Mouse (Mus musculus) Muller cell, postnatal 12 days (primary cell): ENCODE results near the gene BC024978.
"Not testable (repeated sequence)": the region's sequence is repeated elsewhere in the genome, so short reads cannot be mapped to it uniquely, and the experiment has no call there.

Experiments
- DNase-seq: peaks from one replicate; pipeline ENCODE4 v3.0.0-alpha.2; 2015; ENCODE audit errors: inconsistent ontology term

BC024978 gene

DNA sequence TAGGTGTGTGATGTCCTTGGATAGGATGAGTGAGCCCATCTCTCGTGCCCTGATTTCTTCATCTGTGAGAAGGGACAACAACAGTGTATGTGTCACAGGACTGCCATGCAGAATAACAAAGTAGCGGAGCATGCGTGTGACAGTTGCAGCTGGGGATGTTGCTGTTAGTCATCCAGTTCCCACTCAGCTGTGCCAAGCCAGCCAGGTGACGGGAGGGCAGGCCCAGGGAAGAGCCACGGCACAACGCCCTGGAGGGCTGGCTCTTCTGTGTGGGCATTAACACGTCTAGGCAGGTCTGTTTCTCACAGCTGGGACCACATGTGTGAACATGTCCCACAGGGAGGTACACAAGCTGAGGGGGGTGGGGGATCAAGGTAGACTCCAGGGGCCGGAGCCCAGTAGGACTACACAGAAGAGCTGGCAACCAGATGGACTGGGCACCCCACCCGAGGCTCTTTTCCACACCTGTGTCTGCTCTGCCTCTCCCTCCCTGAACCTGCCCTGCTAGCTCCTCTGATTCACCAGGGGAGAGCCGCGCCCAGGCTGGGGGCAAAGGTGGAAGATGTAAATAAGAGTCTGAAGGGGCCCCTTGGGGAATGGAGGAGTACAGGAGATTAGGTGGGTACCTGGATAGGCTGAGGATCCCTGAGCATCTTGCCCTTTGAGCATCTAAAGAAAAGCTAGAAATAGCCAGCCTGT lies 29.4 kb downstream of the BC024978 start:
- DNase-seq = peak; percentile 54

GRCm38 (mm10) chr7:27227276-27227675 lies 31.7 kb downstream of the BC024978 start:
- DNase-seq = no peak

DNA sequence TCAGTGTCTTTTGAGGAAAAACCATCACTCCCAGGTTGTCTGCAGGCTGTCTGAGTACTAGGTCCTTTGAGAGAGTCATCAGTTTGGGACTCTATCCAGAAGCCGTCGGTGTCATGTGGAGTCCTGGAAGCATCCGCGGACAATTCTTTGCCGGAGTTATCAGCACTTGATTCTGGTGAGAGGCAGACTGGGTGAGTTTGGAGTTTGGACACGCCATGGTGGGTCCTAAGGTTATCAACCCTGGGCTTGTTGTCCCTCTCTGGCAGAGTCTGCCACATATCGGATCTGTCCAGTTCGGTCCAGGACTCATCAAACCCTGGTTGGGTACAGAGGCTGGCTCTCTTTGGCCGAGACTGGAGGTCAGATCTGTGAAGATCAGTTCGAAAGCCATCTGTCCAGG lies 32.1 kb downstream of the BC024978 start:
- DNase-seq = no peak

GRCm38 (mm10) chr7:27228281-27228821 lies 32.8 kb downstream of the BC024978 start, which contains the start of gene Itpkc:
Itpkc (minus strand) TSS chr7:27228661.
- DNase-seq = peak; percentile 97

DNA sequence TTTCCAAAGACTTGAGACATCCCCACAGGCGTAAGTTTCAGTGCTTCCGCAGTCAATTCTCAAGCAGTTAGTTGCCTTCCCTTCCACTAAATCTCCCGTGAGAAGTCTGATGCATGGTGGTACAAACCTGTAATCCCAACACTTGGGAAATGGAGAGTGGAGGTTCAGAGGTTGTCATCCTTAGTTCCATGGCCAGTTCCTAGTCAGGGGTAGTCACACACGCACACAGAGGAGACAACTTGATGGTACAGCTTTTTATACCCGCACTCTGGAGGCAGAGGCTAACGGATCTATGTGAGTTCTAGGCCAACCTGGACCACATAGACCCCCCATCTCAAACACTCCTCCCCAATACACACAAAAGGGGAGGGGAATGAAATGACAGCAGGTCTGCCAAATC lies 33.3 kb downstream of the BC024978 start:
- no peak for DNase-seq

DNA sequence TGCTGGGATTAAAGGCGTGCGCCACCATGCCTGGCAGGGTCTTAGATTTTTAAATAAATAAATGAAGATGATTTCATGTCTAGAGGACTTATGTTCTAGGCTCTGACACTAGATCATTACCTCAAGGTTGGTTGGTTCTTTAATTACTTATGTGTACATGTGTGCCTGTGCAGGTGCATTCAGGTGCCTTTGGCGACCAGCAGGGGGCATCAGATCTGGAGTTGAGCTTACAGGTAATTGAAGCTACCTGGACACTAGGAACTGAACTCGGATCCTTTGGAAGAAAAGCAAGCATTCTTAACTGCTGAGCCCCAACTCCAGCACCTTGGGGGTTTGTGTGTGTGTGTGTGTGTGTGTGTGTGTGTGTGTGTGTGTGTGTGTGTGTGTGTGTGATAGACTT lies 35.2 kb downstream of the BC024978 start:
- DNase-seq = no peak

DNA sequence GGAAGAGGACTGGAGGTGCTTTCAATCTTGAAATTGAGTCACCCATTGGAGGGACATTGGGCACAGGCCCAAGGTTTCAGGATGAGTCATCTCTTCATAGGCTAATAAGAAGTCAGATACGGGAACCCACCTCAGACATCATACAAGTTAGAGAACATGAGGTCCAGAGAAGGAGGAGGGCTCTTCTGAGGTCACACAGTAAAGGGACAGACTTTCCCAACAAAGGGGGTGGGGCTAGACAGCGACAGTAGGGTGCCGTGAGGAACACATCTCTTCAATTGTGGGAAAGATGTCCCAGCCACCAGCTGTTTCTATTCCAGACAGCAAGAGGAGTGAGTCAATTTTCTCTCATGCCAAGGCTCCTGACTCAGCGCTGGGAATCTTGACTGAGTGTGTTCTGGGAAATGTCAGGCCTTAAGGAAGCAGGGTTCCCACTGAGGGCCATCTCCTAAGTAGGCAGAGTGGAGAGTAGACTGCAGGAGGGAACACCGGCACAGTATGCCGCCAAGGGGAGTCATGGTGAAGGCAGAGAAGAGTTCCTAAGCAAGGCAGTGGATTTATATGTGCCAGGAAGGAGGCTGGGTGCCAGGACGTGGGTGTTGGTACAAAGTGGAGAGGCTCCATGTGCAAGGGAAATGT lies 36.2 kb downstream of the BC024978 start:
- DNase-seq = peak; percentile 94

DNA sequence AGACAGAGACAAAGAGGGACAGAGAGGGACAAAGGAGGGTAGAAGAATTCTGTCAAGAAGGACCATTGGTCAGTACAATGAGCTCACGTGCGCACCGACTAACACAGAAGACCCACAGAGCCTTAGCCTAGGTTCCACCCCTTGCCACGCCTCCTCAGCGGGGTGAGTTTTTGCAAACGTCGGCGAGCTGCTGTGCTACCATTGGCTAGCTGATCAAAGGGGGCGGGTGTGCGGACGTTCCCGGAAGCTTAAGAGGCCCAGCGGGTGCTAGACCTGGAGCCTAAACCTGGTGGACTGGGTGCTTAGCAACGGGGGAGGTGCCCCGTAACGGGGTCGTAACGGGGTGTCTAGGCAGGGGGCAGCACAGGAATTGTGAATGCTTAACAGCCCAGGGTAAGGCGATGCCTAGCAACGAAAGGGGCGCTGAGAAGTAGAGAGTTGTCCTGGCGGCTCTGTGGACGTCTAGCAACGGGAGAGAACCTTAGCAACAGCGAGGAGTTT lies 37.2 kb downstream of the BC024978 start, which contains the start of gene Coq8b:
Coq8b (plus strand) TSS at position 243 of the 501 bp plus-strand sequence.
- peak; percentile 97 for DNase-seq

DNA sequence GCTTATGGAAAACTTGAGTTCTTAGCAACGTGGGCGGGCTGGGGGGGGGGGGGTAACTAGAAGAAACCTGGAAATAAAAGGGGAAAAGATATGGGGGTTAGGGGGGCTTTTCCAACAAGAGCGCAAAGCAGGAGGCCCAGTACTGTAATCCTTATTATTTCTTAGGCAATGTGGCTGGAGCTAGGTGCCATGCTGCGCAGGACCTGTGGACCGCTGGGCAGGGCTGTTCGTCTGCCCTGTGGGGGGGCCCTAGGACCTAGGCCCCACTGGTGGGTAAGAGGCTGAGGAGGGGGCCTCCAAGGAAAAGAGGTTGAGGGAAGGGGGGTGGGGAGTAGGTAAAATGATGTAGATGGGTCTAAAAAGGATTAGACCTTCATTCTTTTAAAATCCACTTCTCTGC lies 37.7 kb downstream of the BC024978 start:
- no peak for DNase-seq

DNA sequence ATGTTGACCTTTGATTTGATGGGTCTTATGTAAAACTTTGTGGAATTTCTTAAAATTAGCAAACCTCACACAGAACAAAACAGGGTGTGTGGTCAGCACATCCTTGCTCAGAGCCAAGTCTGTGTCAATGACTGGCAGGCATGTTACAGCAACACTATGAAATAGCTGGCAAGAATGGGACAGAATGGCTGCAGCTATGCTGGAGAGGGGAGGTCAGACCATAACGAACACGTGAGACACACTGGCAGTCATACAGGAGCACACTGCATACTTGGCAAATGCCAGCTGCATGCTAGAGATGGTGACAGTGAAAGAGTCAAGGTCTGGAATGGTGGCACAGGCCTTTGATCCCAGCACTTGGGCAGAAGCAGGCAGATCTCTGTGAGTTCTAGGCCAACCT lies 40.1 kb downstream of the BC024978 start:
- peak; percentile 27 for DNase-seq

DNA sequence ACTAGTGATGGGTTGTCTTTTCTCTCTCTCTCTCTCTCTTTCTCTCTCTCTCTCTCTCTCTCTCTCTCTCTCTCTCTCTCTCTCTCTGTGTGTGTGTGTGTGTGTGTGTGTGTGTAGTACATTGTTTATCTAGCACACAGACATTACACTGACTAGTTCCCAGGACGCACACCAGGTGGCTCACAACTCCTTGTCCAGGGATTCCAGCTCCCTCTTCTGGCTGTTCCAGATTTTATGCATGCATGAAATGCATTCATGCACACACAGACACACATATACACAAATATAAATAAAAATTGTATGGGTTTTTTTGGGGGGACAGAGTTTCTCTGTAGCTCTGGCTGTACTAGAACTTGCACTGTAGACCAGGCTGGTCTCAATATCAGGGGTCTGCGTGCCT lies 41.9 kb downstream of the BC024978 start:
- no peak for DNase-seq

- DNase-seq = no peak
Measured at GRCm38 (mm10) chr7:27238568-27238967, 43.0 kb downstream of the BC024978 start.

- no peak for DNase-seq
Measured at GRCm38 (mm10) chr7:27243211-27243610, 47.6 kb downstream of the BC024978 start.

DNA sequence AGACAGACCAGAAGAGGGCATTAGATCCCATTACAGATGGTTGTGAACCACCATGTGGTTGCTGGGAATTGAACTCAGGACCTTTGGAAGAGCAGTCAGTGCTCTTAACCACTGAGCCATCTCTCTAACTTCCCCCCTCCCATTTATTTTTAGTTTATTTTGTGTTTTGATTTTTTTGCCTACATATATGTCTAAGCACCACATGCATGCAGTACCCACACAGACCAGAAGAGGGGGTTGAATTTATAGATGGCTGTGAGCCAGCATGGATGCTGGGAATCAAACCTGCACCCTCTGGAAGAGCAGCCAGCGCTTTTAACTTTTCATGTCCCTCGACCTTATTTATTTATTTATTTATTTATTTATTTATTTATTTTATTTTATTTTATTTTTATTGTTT lies 48.5 kb downstream of the BC024978 start:
- DNase-seq = not testable (repeated sequence)

GRCm38 (mm10) chr7:27249146-27249545 lies 53.6 kb downstream of the BC024978 start:
- no peak for DNase-seq

GRCm38 (mm10) chr7:27249928-27250327 lies 54.3 kb downstream of the BC024978 start:
- DNase-seq = no peak

GRCm38 (mm10) chr7:27251946-27252345 lies 56.4 kb downstream of the BC024978 start:
- DNase-seq = no peak

GRCm38 (mm10) chr7:27255721-27256120 lies 60.1 kb downstream of the BC024978 start:
- DNase-seq = peak; percentile 27

GRCm38 (mm10) chr7:27257046-27257851 lies 61.7 kb downstream of the BC024978 start:
- DNase-seq = peak; percentile 92

GRCm38 (mm10) chr7:27257852-27258204 lies 62.2 kb downstream of the BC024978 start:
- DNase-seq = no peak

- peak; percentile 99 for DNase-seq
Measured at GRCm38 (mm10) chr7:27258205-27258899, 62.8 kb downstream of the BC024978 start, which contains the start of gene Numbl. Numbl (plus strand) TSS chr7:27258433.
